Mouse (Mus musculus) heart, adult 2 months (tissue): ENCODE data around the gene Hacd1. TPM values are rescaled to one million over a fixed set of nuclear protein-coding genes. Genes with fewer than 3 reads are reported as not detected.

ENCODE experiments used
- DNase-seq, 2 experiments: peaks; one replicate each; pipeline ENCODE4 v3.0.0; 2021
- H3K27ac ChIP-seq: fragments of 200-600 bp; 2 replicates; pipeline ENCODE4 v1.8.1; 2022
- H3K27me3 ChIP-seq: fragments of 200-500 bp; 2 replicates; pipeline ENCODE4 v1.6.1; 2012; ENCODE audit warnings: mild to moderate bottlenecking, low read length, inconsistent platforms, mixed read lengths; ENCODE audit not compliant: control insufficient read depth, insufficient read depth
- H3K36me3 ChIP-seq: fragments of 200-500 bp; 2 replicates; pipeline ENCODE4 v1.6.1; 2012; ENCODE audit warnings: low read length, inconsistent platforms; ENCODE audit not compliant: control insufficient read depth, insufficient read depth
- H3K4me1 ChIP-seq: fragments of 200-500 bp; 2 replicates; pipeline ENCODE4 v1.6.1; 2011; ENCODE audit warnings: low read length; ENCODE audit not compliant: control insufficient read depth, insufficient read depth
- H3K4me3 ChIP-seq: fragments of 200-600 bp; 2 replicates; pipeline ENCODE4 v1.8.1; 2022
- H3K79me2 ChIP-seq: fragments of 200-500 bp; replicated peaks from 2 replicates; pipeline ENCODE4 v1.6.1; 2012; ENCODE audit warnings: mild to moderate bottlenecking, inconsistent platforms, low read length, moderate library complexity, mixed read lengths; ENCODE audit not compliant: control insufficient read depth, insufficient read depth
- H3K9ac ChIP-seq: fragments of 200-500 bp; 2 replicates; pipeline ENCODE4 v1.6.1; 2012; ENCODE audit warnings: low read depth, mild to moderate bottlenecking, control low read depth, inconsistent platforms, low read length, mixed read lengths
- CTCF ChIP-seq: fragments of 200-600 bp; IDR thresholded peaks from 2 replicates; pipeline ENCODE4 v1.8.1; 2022; ENCODE audit warnings: antibody characterized with exemption, mild to moderate bottlenecking, moderate library complexity
- EP300 ChIP-seq: fragments of 200-500 bp; IDR thresholded peaks from 2 replicates; pipeline ENCODE4 v1.6.1; 2011; ENCODE audit warnings: low read depth, low read length, control low read depth; ENCODE audit not compliant: insufficient read depth
- POLR2A ChIP-seq: fragments of 200-500 bp; IDR thresholded peaks from 2 replicates; pipeline ENCODE4 v1.6.1; 2011; ENCODE audit warnings: mild to moderate bottlenecking, low read depth, low read length, control low read depth; ENCODE audit not compliant: insufficient read depth
- WGBS: fragments of 180-500 bp; shearing (Covaris S2); methylation state at CpG from one replicate; pipeline ENCODE4 v1.1.7; 2018; 5-methylcytosine and 5-hydroxymethylcytosine counted together
- intact Hi-C: fragments of 180-260 bp; cut with DNase I; formaldehyde crosslinking; loops from one replicate; pipeline ENCODE4 v1.15.1; 2025
- polyA plus RNA-seq: library from polyadenylated mRNA; depleted of rRNA; stranded (reverse); fragments of >200 nt; gene quantifications from 2 replicates; pipeline ENCODE4 v1.2.3, GENCODE M21; 2012
- total RNA-seq, 2 experiments: library from RNA; stranded (reverse); gene quantifications; 2 replicates each; pipeline ENCODE4 v1.2.3; 2021

Hacd1 gene
- total and polyA plus RNA-seq, 3 experiments = 69.3 to 95.8 (median 71.0) TPM

GRCm38 (mm10) chr2:14055168-14055565, 768 bp downstream of the Hacd1 start:
- no peaks in the 10 kb centered on the region for H3K4me1 ChIP-seq
- peak overlapping the region; percentile 79 for H3K4me3 ChIP-seq
- peak overlapping the region; percentile 71 for H3K9ac ChIP-seq
- H3K27ac ChIP-seq = peak overlapping the region; percentile 88
- intact Hi-C loops = loop anchor here (10.0 kb wide), 1 partner anchor 780 kb away; the partner anchor contains the start of gene Rsu1
- 1% methylated on average over 54 of the region's 58 CpGs for WGBS
- TF ChIP-seq POLR2A = no peak
- TF ChIP-seq CTCF = no peak
- no peaks in the 10 kb centered on the region for H3K27me3 ChIP-seq
- no peaks in the 10 kb centered on the region for H3K36me3 ChIP-seq
- DNase-seq = peak; percentile 73 to 81
- H3K79me2 ChIP-seq = no peaks in the 10 kb centered on the region; the same call in 1 of the 2 replicates

DNA sequence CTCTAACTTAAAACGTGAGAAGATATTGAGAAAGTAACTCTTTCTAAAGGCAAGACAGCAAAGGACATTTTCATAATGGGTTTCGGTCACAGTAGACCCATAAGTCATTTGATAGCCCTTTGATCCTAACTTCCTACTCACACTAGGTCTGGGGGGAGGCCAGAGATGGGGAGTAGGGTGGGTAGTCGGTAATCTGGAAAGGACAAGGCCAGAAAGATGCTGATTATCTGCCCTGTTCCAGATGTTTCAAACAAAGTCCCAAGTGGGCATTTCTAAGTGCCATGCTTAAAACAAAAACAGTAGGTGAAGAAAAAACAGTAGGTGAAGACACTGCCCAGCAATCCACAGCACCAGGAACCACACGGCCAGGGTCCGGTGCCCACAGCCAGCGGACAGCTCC, 1.2 kb downstream of the Hacd1 start:
- Histone ChIP-seq H3K27ac (peak overlapping the region; percentile 88), H3K4me1 (no peaks in the 10 kb centered on the region), H3K4me3 (peak overlapping the region; percentile 79), H3K9ac (peak overlapping the region; percentile 71), H3K79me2 (no peaks in the 10 kb centered on the region; the same call in 1 of the 2 replicates), H3K27me3 (no peaks in the 10 kb centered on the region), H3K36me3 (no peaks in the 10 kb centered on the region)
- intact Hi-C loops = loop anchor here (5.0 to 10.0 kb wide), 2 partner anchors 108 to 780 kb away; partner anchors contain the start of gene Rsu1
- no peak for TF ChIP-seq POLR2A
- TF ChIP-seq CTCF = no peak
- no peak for TF ChIP-seq EP300
- no peak for DNase-seq
- WGBS = 8% methylated on average over 6 of the region's 6 CpGs

GRCm38 (mm10) chr2:14054163-14054562, 1.8 kb downstream of the Hacd1 start:
- H3K4me1 ChIP-seq = no peaks in the 10 kb centered on the region
- 70% methylated on average over 3 of the region's 3 CpGs for WGBS
- DNase-seq = no peak
- intact Hi-C loops = loop anchor here (5.0 to 10.0 kb wide), 2 partner anchors 108 to 779 kb away; partner anchors contain the start of gene Rsu1
- TF ChIP-seq EP300 (no peak), CTCF (no peak), POLR2A (no peak)
- H3K36me3 ChIP-seq = no peaks in the 10 kb centered on the region
- H3K4me3 ChIP-seq = no peak overlapping the region; the same call in none of the 2 replicates
- H3K79me2 ChIP-seq = no peaks in the 10 kb centered on the region; the same call in 1 of the 2 replicates
- H3K27ac ChIP-seq = no peak overlapping the region
- no peaks in the 10 kb centered on the region for H3K27me3 ChIP-seq
- no peak overlapping the region for H3K9ac ChIP-seq

DNA sequence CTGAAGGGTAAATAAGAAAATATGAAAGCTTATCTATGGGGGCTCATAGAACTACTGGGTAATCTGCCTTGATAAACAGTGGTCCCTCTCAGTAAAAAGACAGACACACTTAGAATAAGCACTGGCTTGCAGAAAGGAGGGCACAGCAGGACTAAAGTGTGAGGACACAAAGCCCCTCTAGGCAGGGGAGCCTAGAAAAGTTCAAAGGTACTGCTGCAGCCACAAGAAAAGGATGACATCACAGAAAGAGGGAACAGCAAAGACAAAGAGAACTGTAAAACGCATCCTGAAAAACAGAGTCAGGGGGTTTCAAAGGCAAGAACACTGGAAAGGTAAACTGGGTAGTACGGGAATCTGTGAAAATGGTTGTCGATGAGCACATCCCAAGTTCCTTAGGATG, 2.3 kb downstream of the Hacd1 start:
- Histone ChIP-seq H3K9ac (no peak overlapping the region), H3K27me3 (no peaks in the 10 kb centered on the region), H3K36me3 (no peaks in the 10 kb centered on the region), H3K79me2 (no peaks in the 10 kb centered on the region; the same call in 1 of the 2 replicates), H3K27ac (no peak overlapping the region), H3K4me1 (peaks cover 2% of the 10 kb centered on the region; the same call in 1 of the 2 replicates), H3K4me3 (no peak overlapping the region)
- intact Hi-C loops = loop anchor here (5.0 to 10.0 kb wide), 2 partner anchors 109 to 779 kb away; partner anchors contain the start of gene Rsu1
- TF ChIP-seq CTCF (no peak), POLR2A (no peak), EP300 (no peak)
- DNase-seq = no peak
- WGBS = 83% methylated on average over 3 of the region's 3 CpGs

GRCm38 (mm10) chr2:14048808-14049207, 7.1 kb downstream of the Hacd1 start:
- Histone ChIP-seq H3K9ac (no peak overlapping the region), H3K27me3 (no peaks in the 10 kb centered on the region), H3K27ac (no peak overlapping the region), H3K4me1 (peaks cover 2% of the 10 kb centered on the region; the same call in 1 of the 2 replicates), H3K79me2 (no peaks in the 10 kb centered on the region; the same call in 1 of the 2 replicates), H3K4me3 (no peak overlapping the region), H3K36me3 (no peaks in the 10 kb centered on the region)
- TF ChIP-seq POLR2A (no peak), CTCF (no peak), EP300 (no peak)
- intact Hi-C loops = loop anchor here (1.0 to 10.0 kb wide), 3 partner anchors 96 to 653 kb away; no protein-coding TSS in a partner anchor
- no peak for DNase-seq
- 60% methylated on average over 5 of the region's 5 CpGs for WGBS

DNA sequence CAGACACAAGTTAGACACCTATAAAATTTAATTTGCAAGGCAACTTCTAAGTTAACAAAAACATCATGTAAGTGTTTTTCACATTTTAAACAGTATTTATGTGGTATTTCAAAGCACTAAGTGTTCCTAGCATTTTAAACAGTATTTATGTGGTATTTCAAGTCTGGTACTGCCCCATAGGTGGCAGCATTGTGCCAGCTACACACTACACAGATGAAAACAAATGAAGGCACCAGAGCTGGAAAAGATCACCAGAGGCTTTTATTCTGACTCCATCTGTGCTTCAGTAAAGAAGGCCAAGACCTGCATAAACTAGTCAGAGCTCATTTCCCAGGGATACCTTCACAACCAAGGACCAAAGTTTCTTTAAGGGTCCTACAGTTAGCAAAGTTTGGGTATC, 7.6 kb downstream of the Hacd1 start:
- no peak overlapping the region for H3K9ac ChIP-seq
- H3K27me3 ChIP-seq = no peaks in the 10 kb centered on the region
- peaks cover 2% of the 10 kb centered on the region; the same call in 1 of the 2 replicates for H3K4me1 ChIP-seq
- intact Hi-C loops = loop anchor here (1.0 to 10.0 kb wide), 3 partner anchors 96 to 654 kb away; no protein-coding TSS in a partner anchor
- H3K4me3 ChIP-seq = no peak overlapping the region
- H3K36me3 ChIP-seq = no peaks in the 10 kb centered on the region
- TF ChIP-seq EP300 (no peak), CTCF (peak; percentile 86)
- H3K79me2 ChIP-seq = no peaks in the 10 kb centered on the region; the same call in 1 of the 2 replicates
- no peak overlapping the region for H3K27ac ChIP-seq
- peak; percentile 51 to 64 for DNase-seq
